Comparison of ENCODE assay signal across 8 mouse cellular contexts in genomic region chr10:94829407-94829806, GRCm38 (mm10).
A peak's percentile ranks its signal among the peaks of the same experiment; 100 is the strongest.
DNase-seq lines count a peak whose midpoint lies in the region; ATAC-seq and TF ChIP-seq lines count a peak whose summit lies in the region.

No protein-coding gene starts in this region.

- H3K9me3 ChIP-seq in hindbrain, embryonic 13.5 days, result no peaks in the 10 kb centered on the region
- no peaks in the 10 kb centered on the region for H3K9me3 ChIP-seq in hindbrain, embryonic 11.5 days (ENCODE audit: control insufficient read depth, low read length)
- no peaks in the 10 kb centered on the region for H3K9me3 ChIP-seq in limb, embryonic 14.5 days (ENCODE audit: control insufficient read depth, low read length)

- H3K4me3 ChIP-seq in hindbrain, embryonic 13.5 days, result no peak overlapping the region
- H3K4me3 ChIP-seq in hindbrain, embryonic 11.5 days (ENCODE audit: low read depth, low read length), result no peak overlapping the region
- no peak overlapping the region for H3K4me3 ChIP-seq in limb, embryonic 14.5 days (replicated peaks; ENCODE audit: low read length)

- no peak for DNase-seq in hindbrain, embryonic 11.5 days (ENCODE audit: low spot score)
- DNase-seq in cerebellum, adult 9-10 months, result peak; percentile 45
- peak; percentile 63 to 83 for DNase-seq in gastrocnemius, postnatal 4 days (ENCODE audit: low spot score in 2 of 2)
- peak; percentile 73 for DNase-seq in kidney, adult 9 months
- DNase-seq in limb, embryonic 14.5 days (ENCODE audit: low spot score), result peak; percentile 92
- DNase-seq in naive thymus-derived CD4-positive, alpha-beta T cell, adult 2 months (ENCODE audit: low read depth), result peak; percentile 79
- peak; percentile 90 for DNase-seq in telencephalon, adult 2 months (ENCODE audit: low read depth, low spot score)

- peak overlapping the region; percentile 79 for H3K27ac ChIP-seq in hindbrain, embryonic 13.5 days
- no peak overlapping the region for H3K27ac ChIP-seq in hindbrain, embryonic 11.5 days (ENCODE audit: low read depth, low read length)
- peak overlapping the region; percentile 66 for H3K27ac ChIP-seq in limb, embryonic 14.5 days (replicated peaks; ENCODE audit: low read depth, low read length)

- no peak overlapping the region for H3K4me2 ChIP-seq in hindbrain, embryonic 13.5 days
- no peak overlapping the region for H3K4me2 ChIP-seq in hindbrain, embryonic 11.5 days (replicated peaks; ENCODE audit: low read depth, low read length)
- H3K4me2 ChIP-seq in limb, embryonic 14.5 days (replicated peaks; ENCODE audit: low read depth, low read length, severe bottlenecking), result no peak overlapping the region; the same call in 1 of the 2 replicates

- no peaks in the 10 kb centered on the region for H3K27me3 ChIP-seq in hindbrain, embryonic 13.5 days
- no peaks in the 10 kb centered on the region for H3K27me3 ChIP-seq in hindbrain, embryonic 11.5 days (ENCODE audit: control insufficient read depth, insufficient read depth, low read length)
- H3K27me3 ChIP-seq in limb, embryonic 14.5 days (ENCODE audit: control insufficient read depth, insufficient read depth, low read length), result no peaks in the 10 kb centered on the region

- H3K9ac ChIP-seq in hindbrain, embryonic 13.5 days, result no peak overlapping the region
- no peak overlapping the region for H3K9ac ChIP-seq in hindbrain, embryonic 11.5 days (ENCODE audit: low read depth, low read length)
- H3K9ac ChIP-seq in limb, embryonic 14.5 days (ENCODE audit: low read depth, low read length, severe bottlenecking), result no peak overlapping the region

- WGBS in hindbrain, embryonic 13.5 days, result 69% methylated on average over 6 of the region's 6 CpGs
- WGBS in hindbrain, embryonic 11.5 days, result 92% methylated on average over 6 of the region's 6 CpGs
- WGBS in limb, embryonic 14.5 days, result 20% methylated on average over 6 of the region's 6 CpGs

- no peak for TF ChIP-seq POLR2A in limb, embryonic 14.5 days (IDR thresholded peaks at IDR 0.05; ENCODE audit: borderline replicate concordance, extremely low read depth, insufficient read depth, insufficient read length)

- H3K4me1 ChIP-seq in hindbrain, embryonic 13.5 days (replicated peaks), result peaks cover 14% of the 10 kb centered on the region
- no peaks in the 10 kb centered on the region for H3K4me1 ChIP-seq in hindbrain, embryonic 11.5 days (replicated peaks; ENCODE audit: control insufficient read depth, insufficient read depth, low read length)
- H3K4me1 ChIP-seq in limb, embryonic 14.5 days (ENCODE audit: control insufficient read depth, insufficient read depth, low read length), result peaks cover 41% of the 10 kb centered on the region

- H3K36me3 ChIP-seq in hindbrain, embryonic 13.5 days, result peaks cover 50% of the 10 kb centered on the region
- H3K36me3 ChIP-seq in hindbrain, embryonic 11.5 days (ENCODE audit: control insufficient read depth, insufficient read depth, low read length), result no peaks in the 10 kb centered on the region
- H3K36me3 ChIP-seq in limb, embryonic 14.5 days (ENCODE audit: control insufficient read depth, insufficient read depth, low read length), result no peaks in the 10 kb centered on the region

- ATAC-seq in hindbrain, embryonic 13.5 days (ENCODE audit: low FRiP score), result peak; percentile 59; the same call in 1 of the 2 replicates
- ATAC-seq in hindbrain, embryonic 11.5 days (ENCODE audit: low FRiP score), result no peak
- peak; percentile 73 for ATAC-seq in limb, embryonic 14.5 days (ENCODE audit: low FRiP score, low read depth)
